Mouse (Mus musculus): ENCODE results near the gene Fmod. TPM values are rescaled to one million over a fixed set of nuclear protein-coding genes. Genes with fewer than 3 reads are reported as not detected.

The Fmod gene
- polyA plus RNA-seq, 1 experiment from 2014 or later, result 195 TPM

GRCm38 (mm10) chr1:134039361-134039760, 2.3 kb downstream of the Fmod start:
- H3K9ac ChIP-seq, result 0 out of 2 replicates have a peak overlapping the region, but pooled peaks have one; percentile 34
- H3K27ac ChIP-seq, result peak overlapping the region; percentile 13; the same call in 1 of the 2 replicates
- H3K36me3 ChIP-seq, result peaks cover 5% of the 10 kb centered on the region; the same call in 1 of the 2 replicates
- H3K4me1 ChIP-seq, result peaks cover 76% of the 10 kb centered on the region
- peak overlapping the region; percentile 40 for H3K4me3 ChIP-seq
- no peaks in the 10 kb centered on the region for H3K9me3 ChIP-seq
- H3K27me3 ChIP-seq, result no peaks in the 10 kb centered on the region
- 65% methylated on average over 2 of the region's 2 CpGs for WGBS
- no peak for ATAC-seq (ENCODE audit: borderline replicate concordance, extremely low read depth, low FRiP score, low TSS enrichment)
- peak overlapping the region; percentile 57 for H3K4me2 ChIP-seq

GRCm38 (mm10) chr1:134041900-134042299, 4.8 kb downstream of the Fmod start:
- no peaks in the 10 kb centered on the region for H3K9me3 ChIP-seq
- H3K9ac ChIP-seq, result 0 out of 2 replicates have a peak overlapping the region, but pooled peaks have one; percentile 14
- H3K4me3 ChIP-seq, result no peak overlapping the region
- H3K4me1 ChIP-seq, result peaks cover 72% of the 10 kb centered on the region
- H3K27ac ChIP-seq, result peak overlapping the region; percentile 37
- ATAC-seq (ENCODE audit: borderline replicate concordance, extremely low read depth, low FRiP score, low TSS enrichment), result no peak
- H3K4me2 ChIP-seq, result peak overlapping the region; percentile 29; the same call in 1 of the 2 replicates
- peaks cover 5% of the 10 kb centered on the region; the same call in 1 of the 2 replicates for H3K36me3 ChIP-seq
- 41% methylated on average over 2 of the region's 2 CpGs for WGBS
- H3K27me3 ChIP-seq, result no peaks in the 10 kb centered on the region

GRCm38 (mm10) chr1:134042341-134042740, 5.3 kb downstream of the Fmod start:
- Histone ChIP-seq H3K9me3 (no peaks in the 10 kb centered on the region), H3K27ac (peak overlapping the region; percentile 37), H3K27me3 (no peaks in the 10 kb centered on the region), H3K4me3 (no peak overlapping the region), H3K9ac (peak overlapping the region; percentile 14; the same call in 1 of the 2 replicates), H3K36me3 (peaks cover 5% of the 10 kb centered on the region; the same call in 1 of the 2 replicates), H3K4me2 (peak overlapping the region; percentile 29; the same call in 1 of the 2 replicates), H3K4me1 (peaks cover 67% of the 10 kb centered on the region)
- no peak for ATAC-seq (ENCODE audit: borderline replicate concordance, extremely low read depth, low FRiP score, low TSS enrichment)
- WGBS, result 30% methylated on average over 1 of the region's 1 CpGs

- Histone ChIP-seq H3K27me3 (no peaks in the 10 kb centered on the region), H3K9ac (no peak overlapping the region), H3K4me3 (no peak overlapping the region), H3K4me1 (peaks cover 54% of the 10 kb centered on the region), H3K36me3 (peaks cover 5% of the 10 kb centered on the region; the same call in 1 of the 2 replicates), H3K27ac (peak overlapping the region; percentile 7; the same call in 1 of the 2 replicates), H3K4me2 (no peak overlapping the region), H3K9me3 (no peaks in the 10 kb centered on the region)
- ATAC-seq (ENCODE audit: borderline replicate concordance, extremely low read depth, low FRiP score, low TSS enrichment), result no peak
- WGBS, result 78% methylated on average over 6 of the region's 6 CpGs
Measured at GRCm38 (mm10) chr1:134044805-134045204, 7.8 kb downstream of the Fmod start.

- Histone ChIP-seq H3K9me3 (no peaks in the 10 kb centered on the region), H3K4me2 (peak overlapping the region; percentile 39), H3K9ac (no peak overlapping the region), H3K27me3 (no peaks in the 10 kb centered on the region), H3K4me1 (peaks cover 50% of the 10 kb centered on the region), H3K36me3 (no peaks in the 10 kb centered on the region; the same call in 1 of the 2 replicates), H3K27ac (peak overlapping the region; percentile 41), H3K4me3 (no peak overlapping the region)
- peak; percentile 38; the same call in 1 of the 2 replicates for ATAC-seq (ENCODE audit: borderline replicate concordance, extremely low read depth, low FRiP score, low TSS enrichment)
- WGBS, result 3% methylated on average over 9 of the region's 9 CpGs
Measured at GRCm38 (mm10) chr1:134045971-134046370, 8.9 kb downstream of the Fmod start.

- H3K9me3 ChIP-seq, result no peaks in the 10 kb centered on the region
- H3K9ac ChIP-seq, result no peak overlapping the region
- no peak; the same call in 1 of the 2 replicates for ATAC-seq (ENCODE audit: borderline replicate concordance, extremely low read depth, low FRiP score, low TSS enrichment)
- peaks cover 48% of the 10 kb centered on the region for H3K4me1 ChIP-seq
- no peaks in the 10 kb centered on the region; the same call in 1 of the 2 replicates for H3K36me3 ChIP-seq
- no peak overlapping the region for H3K27ac ChIP-seq
- H3K27me3 ChIP-seq, result no peaks in the 10 kb centered on the region
- no peak overlapping the region for H3K4me3 ChIP-seq
- H3K4me2 ChIP-seq, result peak overlapping the region; percentile 39; the same call in 1 of the 2 replicates
- WGBS, result 29% methylated on average over 23 of the region's 23 CpGs
Measured at GRCm38 (mm10) chr1:134046387-134046786, 9.3 kb downstream of the Fmod start.

GRCm38 (mm10) chr1:134047431-134047830, 10.4 kb downstream of the Fmod start:
- no peaks in the 10 kb centered on the region; the same call in 1 of the 2 replicates for H3K36me3 ChIP-seq
- no peaks in the 10 kb centered on the region for H3K9me3 ChIP-seq
- no peak overlapping the region for H3K4me3 ChIP-seq
- WGBS, result 80% methylated on average over 6 of the region's 6 CpGs
- ATAC-seq (ENCODE audit: borderline replicate concordance, extremely low read depth, low FRiP score, low TSS enrichment), result no peak
- H3K9ac ChIP-seq, result no peak overlapping the region
- no peaks in the 10 kb centered on the region for H3K27me3 ChIP-seq
- H3K27ac ChIP-seq, result no peak overlapping the region
- peaks cover 38% of the 10 kb centered on the region for H3K4me1 ChIP-seq
- no peak overlapping the region for H3K4me2 ChIP-seq

GRCm38 (mm10) chr1:134048759-134049158, 11.7 kb downstream of the Fmod start:
- no peaks in the 10 kb centered on the region for H3K9me3 ChIP-seq
- whole genome bisulfite sequencing, result 1% methylated on average over 5 of the region's 5 CpGs

GRCm38 (mm10) chr1:134049542-134049941, 12.5 kb downstream of the Fmod start:
- Histone ChIP-seq H3K27me3 (no peaks in the 10 kb centered on the region), H3K36me3 (no peaks in the 10 kb centered on the region), H3K27ac (no peak overlapping the region), H3K4me3 (no peak overlapping the region), H3K9ac (no peak overlapping the region), H3K4me1 (peaks cover 25% of the 10 kb centered on the region; the same call in 1 of the 2 replicates), H3K9me3 (no peaks in the 10 kb centered on the region), H3K4me2 (no peak overlapping the region)
- WGBS, result 59% methylated on average over 6 of the region's 6 CpGs
- ATAC-seq (ENCODE audit: borderline replicate concordance, extremely low read depth, low FRiP score, low TSS enrichment), result no peak

More at GRCm38 (mm10) chr1:134048759-134049158, 11.7 kb downstream of the Fmod start:
- no peak overlapping the region for H3K4me3 ChIP-seq
- H3K4me2 ChIP-seq, result peak overlapping the region; percentile 1; the same call in 1 of the 2 replicates
- peaks cover 26% of the 10 kb centered on the region; the same call in 1 of the 2 replicates for H3K4me1 ChIP-seq
- H3K27me3 ChIP-seq, result no peaks in the 10 kb centered on the region
- peak; percentile 24; the same call in 1 of the 2 replicates for ATAC-seq (ENCODE audit: borderline replicate concordance, extremely low read depth, low FRiP score, low TSS enrichment)
- no peaks in the 10 kb centered on the region; the same call in 1 of the 2 replicates for H3K36me3 ChIP-seq
- no peak overlapping the region for H3K9ac ChIP-seq
- peak overlapping the region; percentile 61; the same call in 1 of the 2 replicates for H3K27ac ChIP-seq

GRCm38 (mm10) chr1:134053207-134053606, 16.2 kb downstream of the Fmod start:
- H3K4me3 ChIP-seq, result no peak overlapping the region
- no peaks in the 10 kb centered on the region for H3K27me3 ChIP-seq
- no peak overlapping the region for H3K9ac ChIP-seq
- no peaks in the 10 kb centered on the region for H3K9me3 ChIP-seq
- no peak overlapping the region for H3K4me2 ChIP-seq
- H3K4me1 ChIP-seq, result peaks cover 35% of the 10 kb centered on the region; the same call in 1 of the 2 replicates
- no peaks in the 10 kb centered on the region for H3K36me3 ChIP-seq
- no peak for ATAC-seq (ENCODE audit: borderline replicate concordance, extremely low read depth, low FRiP score, low TSS enrichment)
- H3K27ac ChIP-seq, result no peak overlapping the region
- WGBS, result 6% methylated on average over 6 of the region's 6 CpGs

- no peaks in the 10 kb centered on the region for H3K36me3 ChIP-seq
- 0 out of 2 replicates have a peak overlapping the region, but pooled peaks have one; percentile 16 for H3K27ac ChIP-seq
- no peak overlapping the region for H3K9ac ChIP-seq
- no peaks in the 10 kb centered on the region for H3K27me3 ChIP-seq
- no peak overlapping the region for H3K4me2 ChIP-seq
- 64% methylated on average over 9 of the region's 9 CpGs for WGBS
- no peak for ATAC-seq (ENCODE audit: borderline replicate concordance, extremely low read depth, low FRiP score, low TSS enrichment)
- no peak overlapping the region for H3K4me3 ChIP-seq
- H3K9me3 ChIP-seq, result no peaks in the 10 kb centered on the region
- H3K4me1 ChIP-seq, result peaks cover 38% of the 10 kb centered on the region
Measured at GRCm38 (mm10) chr1:134055058-134055457, 18.0 kb downstream of the Fmod start.

GRCm38 (mm10) chr1:134055666-134056245, 18.7 kb downstream of the Fmod start:
- no peak for ATAC-seq (ENCODE audit: borderline replicate concordance, extremely low read depth, low FRiP score, low TSS enrichment)
- 78% methylated on average over 9 of the region's 9 CpGs for WGBS
- Histone ChIP-seq H3K36me3 (no peaks in the 10 kb centered on the region), H3K4me1 (peaks cover 44% of the 10 kb centered on the region), H3K9ac (no peak overlapping the region), H3K4me2 (no peak overlapping the region), H3K4me3 (no peak overlapping the region), H3K27ac (no peak overlapping the region), H3K27me3 (no peaks in the 10 kb centered on the region), H3K9me3 (no peaks in the 10 kb centered on the region)

All from lung, embryonic 15.5 days (tissue).